In genomic region chr14:115092510-115092909, GRCm38 (mm10) we compare ENCODE assay signal across 8 mouse cellular contexts. TPM values are rescaled to one million over a fixed set of nuclear protein-coding genes. Genes with fewer than 3 reads are reported as not detected.
DNase-seq lines count a peak whose midpoint lies in the region; ATAC-seq lines count a peak whose summit lies in the region.

No protein-coding gene starts in this region.

- 0% methylated on average over 33 of the region's 33 CpGs for WGBS in embryonic facial prominence, embryonic 15.5 days
- WGBS in kidney, embryonic 14.5 days, result under 1% methylated on average over 31 of the region's 33 CpGs

- peaks cover 29% of the 10 kb centered on the region for H3K27me3 ChIP-seq in embryonic facial prominence, embryonic 15.5 days
- H3K27me3 ChIP-seq in kidney, embryonic 14.5 days (ENCODE audit: control insufficient read depth, insufficient read depth, low read length), result peaks cover 25% of the 10 kb centered on the region; the same call in 1 of the 2 replicates

- H3K4me2 ChIP-seq in embryonic facial prominence, embryonic 15.5 days (replicated peaks), result peak overlapping the region; percentile 96
- H3K4me2 ChIP-seq in kidney, embryonic 14.5 days (replicated peaks; ENCODE audit: low read depth, low read length), result peak overlapping the region; percentile 94

- peak overlapping the region; percentile 28; the same call in 1 of the 2 replicates for H3K9ac ChIP-seq in embryonic facial prominence, embryonic 15.5 days
- peak overlapping the region; percentile 52 for H3K9ac ChIP-seq in kidney, embryonic 14.5 days (ENCODE audit: low read depth, low read length)

- peaks cover 7% of the 10 kb centered on the region for H3K4me1 ChIP-seq in embryonic facial prominence, embryonic 15.5 days
- H3K4me1 ChIP-seq in kidney, embryonic 14.5 days (ENCODE audit: control insufficient read depth, insufficient read depth, low read length), result no peaks in the 10 kb centered on the region

- DNase-seq in embryo, embryonic 10.5 days (ENCODE audit: low spot score), result peak; percentile 19
- DNase-seq in embryo, embryonic 10 days (ENCODE audit: low spot score), result no peak
- DNase-seq in 3134 (ENCODE audit: extremely low read depth, insufficient read length, low spot score), result peak; percentile 4
- no peak for DNase-seq in layer of hippocampus, postnatal 36 days
- DNase-seq in gastrocnemius, postnatal 25 days, result no peak

- no peaks in the 10 kb centered on the region for H3K9me3 ChIP-seq in embryonic facial prominence, embryonic 15.5 days (replicated peaks)
- no peaks in the 10 kb centered on the region for H3K9me3 ChIP-seq in kidney, embryonic 14.5 days (ENCODE audit: control insufficient read depth, low read length)

- 0 out of 2 replicates have a peak, but pooled peaks have one; percentile 41 for ATAC-seq in embryonic facial prominence, embryonic 15.5 days (ENCODE audit: insufficient number of reproducible peaks, low FRiP score, low TSS enrichment, low read depth)
- peak; percentile 67 for ATAC-seq in kidney, embryonic 14.5 days (ENCODE audit: low FRiP score, low TSS enrichment)
- ATAC-seq in megakaryocyte progenitor cell, adult 5-6 weeks (replicated peaks; ENCODE audit: poor library complexity), result peak; percentile 24

- H3K27ac ChIP-seq in embryonic facial prominence, embryonic 15.5 days (replicated peaks), result no peak overlapping the region
- H3K27ac ChIP-seq in kidney, embryonic 14.5 days (ENCODE audit: low read depth, low read length), result no peak overlapping the region

- H3K4me3 ChIP-seq in embryonic facial prominence, embryonic 15.5 days (replicated peaks), result peak overlapping the region; percentile 66
- peak overlapping the region; percentile 64 for H3K4me3 ChIP-seq in kidney, embryonic 14.5 days (ENCODE audit: low read length)

- no peaks in the 10 kb centered on the region for H3K36me3 ChIP-seq in embryonic facial prominence, embryonic 15.5 days
- H3K36me3 ChIP-seq in kidney, embryonic 14.5 days (ENCODE audit: control insufficient read depth, insufficient read depth, low read length), result no peaks in the 10 kb centered on the region

RNA-seq across cellular contexts. Expression of gene Gpc5, which starts 0.5 kb away (rescaled TPM):
- polyA plus RNA-seq in embryonic facial prominence, embryonic 15.5 days (2015; fragmentation: Nextera tagmentation; extraction: Ambion mirVana), result 0.46 and 0.60 TPM in 2 replicates
- 3.7 and 7.6 TPM in 2 replicates for polyA plus RNA-seq in kidney, embryonic 14.5 days (2014; fragmentation: Nextera tagmentation; extraction: Ambion mirVana)
- total RNA-seq in megakaryocyte progenitor cell, adult 5-6 weeks (2015), result not detected in 2 replicates
- total RNA-seq in megakaryocyte progenitor cell, adult 5-6 weeks (2017), result not detected in 2 replicates
- 10 to 100 TPM; 37.8 to 38.6 TPM for total RNA-seq in layer of hippocampus, postnatal 36 days (2021)
- not detected for total RNA-seq in gastrocnemius, postnatal 25 days (2021)

Comparison
In these comparisons a context has a peak if more than half of its experiments do, and no peak if none do; other contexts are left out.
1. DNase-seq: peak in embryo, embryonic 10.5 days (single experiment) and 3134 (single experiment); none in embryo, embryonic 10 days (single experiment), layer of hippocampus, postnatal 36 days (0 of 2) and gastrocnemius, postnatal 25 days (single experiment).
2. RNA of gene Gpc5, which starts 0.5 kb away (total RNA-seq): 37.8 to 38.6 TPM in layer of hippocampus, postnatal 36 days; not detected in megakaryocyte progenitor cell, adult 5-6 weeks and not detected in gastrocnemius, postnatal 25 days; every median in the first group is over 10 times any median in the second.
3. Peak in every context shown above with its lines, with median percentiles within 50 percentile points of each other: ATAC-seq.